Mouse (Mus musculus) gastrocnemius, adult 2 months (tissue): ENCODE measurements at regions not wholly inside any gene's neighbourhood (a gene's known extent, or its start where the extent isn't known, plus 50 kb on each side); places are given as distances from the start of the nearest gene placed in this dataset.
A peak's percentile ranks its signal among the peaks of the same experiment; 100 is the strongest.

Source experiments
- DNase-seq: peaks from one replicate; pipeline ENCODE4 v3.0.0; 2022
- H3K27ac ChIP-seq: fragments of 200-600 bp; 2 replicates; pipeline ENCODE4 v1.8.1; 2022; ENCODE audit warnings: mild to moderate bottlenecking
- H3K4me3 ChIP-seq: fragments of 200-600 bp; 2 replicates; pipeline ENCODE4 v1.8.1; 2022; ENCODE audit warnings: mild to moderate bottlenecking, moderate library complexity
- CTCF ChIP-seq: fragments of 200-600 bp; IDR thresholded peaks from 2 replicates; pipeline ENCODE4 v1.8.1; 2022; ENCODE audit warnings: antibody characterized with exemption, mild to moderate bottlenecking, moderate library complexity
- intact Hi-C: fragments of 180-260 bp; cut with DNase I; formaldehyde crosslinking; loops from one replicate; pipeline ENCODE4 v1.15.1; 2025

GRCm38 (mm10) chr10:21764090-21764489 is 117.9 kb upstream of the Sgk1 start:
- intact Hi-C loops: no loop called here
- no peak for TF ChIP-seq CTCF
- no peak for DNase-seq
- Histone ChIP-seq H3K27ac (no peak overlapping the region), H3K4me3 (no peak overlapping the region)

DNA sequence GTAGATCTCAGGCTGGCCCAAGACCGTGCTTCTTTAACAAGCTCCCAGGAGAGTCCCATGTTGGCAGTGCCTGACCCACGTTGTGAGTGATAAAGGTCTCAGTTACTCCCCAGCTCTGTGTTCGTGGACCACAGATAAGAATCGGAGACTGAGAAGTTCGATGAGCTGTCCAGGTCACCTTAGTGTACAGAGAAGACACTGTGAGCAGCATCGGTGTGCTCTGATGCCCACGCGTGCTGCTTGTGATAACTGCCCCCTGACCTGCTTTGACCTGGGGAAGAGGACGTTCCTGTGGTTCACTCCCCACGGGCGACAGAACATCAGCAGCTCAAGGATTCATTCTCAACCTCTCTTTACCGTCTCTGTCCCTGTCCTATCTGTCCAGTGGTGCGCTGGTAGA is 117.1 kb upstream of the Sgk1 start:
- no peak for DNase-seq
- H3K27ac ChIP-seq: no peak overlapping the region
- no peak overlapping the region for H3K4me3 ChIP-seq
- no peak for TF ChIP-seq CTCF
- intact Hi-C loops: no loop called here

- DNase-seq: no peak
- intact Hi-C loops: no loop called here
- Histone ChIP-seq H3K4me3 (no peak overlapping the region), H3K27ac (no peak overlapping the region)
- TF ChIP-seq CTCF: no peak
Observed at GRCm38 (mm10) chr10:21773548-21773947, 108.4 kb upstream of the Sgk1 start.

GRCm38 (mm10) chr10:21775441-21775840 is 106.5 kb upstream of the Sgk1 start:
- Histone ChIP-seq H3K27ac (no peak overlapping the region), H3K4me3 (no peak overlapping the region)
- intact Hi-C loops: no loop called here
- TF ChIP-seq CTCF: no peak
- DNase-seq: no peak

DNA sequence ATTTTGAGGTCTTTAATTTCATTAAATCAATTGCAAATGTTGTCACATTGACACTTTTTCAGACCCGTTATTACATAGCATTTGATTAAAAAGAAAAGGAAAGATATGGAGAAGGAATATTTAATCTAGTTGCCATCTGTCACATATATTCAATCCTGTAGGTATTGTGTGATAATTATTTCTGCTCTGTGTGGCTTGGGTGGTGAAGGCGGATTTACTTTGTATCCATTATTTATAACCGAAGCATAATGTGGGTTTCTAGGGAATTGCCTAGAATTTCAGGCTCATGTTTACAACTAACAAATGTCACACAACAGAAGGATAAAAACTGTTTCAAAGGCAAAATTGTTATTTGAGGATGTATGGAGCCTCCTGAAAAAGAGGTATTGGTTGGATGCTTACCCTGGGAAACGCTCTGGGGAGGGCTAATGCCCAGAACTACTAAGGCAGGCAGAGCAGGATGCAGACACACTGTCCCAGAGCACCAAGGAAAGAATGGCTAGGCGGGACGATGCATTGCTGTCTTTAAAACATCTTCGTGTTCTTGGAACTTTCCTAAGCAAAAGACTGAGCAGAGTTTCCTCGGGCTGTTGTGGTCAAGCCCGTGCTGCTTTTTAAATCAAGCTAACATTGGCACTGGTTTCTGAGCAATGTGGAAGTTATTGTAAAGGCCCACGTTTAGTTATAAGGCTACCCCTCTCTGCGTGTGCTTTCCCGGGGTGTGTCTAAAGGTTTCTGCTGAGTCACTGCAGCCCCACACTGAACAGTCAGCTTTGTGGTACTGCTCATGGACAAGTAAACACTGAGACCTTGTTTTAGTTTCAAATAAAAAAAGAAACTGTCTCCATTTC is 105.8 kb upstream of the Sgk1 start:
- DNase-seq: no peak
- H3K4me3 ChIP-seq: no peak overlapping the region
- intact Hi-C loops: no loop called here
- H3K27ac ChIP-seq: peak overlapping the region; percentile 56
- no peak for TF ChIP-seq CTCF

GRCm38 (mm10) chr10:21776762-21777080 is 105.3 kb upstream of the Sgk1 start:
- TF ChIP-seq CTCF: no peak
- intact Hi-C loops: no loop called here
- peak overlapping the region; percentile 56 for H3K27ac ChIP-seq
- DNase-seq: no peak
- H3K4me3 ChIP-seq: no peak overlapping the region

DNA sequence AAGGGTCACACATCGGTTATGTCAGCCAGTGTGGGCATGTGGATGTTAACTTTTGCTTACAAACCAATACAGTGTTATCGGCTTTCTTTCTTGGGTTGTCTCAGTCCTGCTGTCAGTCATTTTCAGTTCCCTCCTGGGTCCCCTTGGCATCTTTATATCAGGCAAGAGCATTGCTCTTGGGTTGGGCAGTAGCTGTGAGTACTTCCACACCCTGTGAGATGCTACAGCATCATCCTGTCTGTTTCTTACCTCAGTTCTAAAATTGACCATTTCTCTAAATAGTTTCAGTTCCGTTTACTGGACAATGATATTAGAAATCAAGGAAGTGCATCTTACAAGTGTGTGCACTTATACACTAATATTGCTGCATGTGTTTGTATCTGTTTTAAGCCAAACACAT is 104.9 kb upstream of the Sgk1 start:
- peak overlapping the region; percentile 56; the same call in 1 of the 2 replicates for H3K27ac ChIP-seq
- TF ChIP-seq CTCF: no peak
- DNase-seq: no peak
- no peak overlapping the region for H3K4me3 ChIP-seq
- intact Hi-C loops: no loop called here

DNA sequence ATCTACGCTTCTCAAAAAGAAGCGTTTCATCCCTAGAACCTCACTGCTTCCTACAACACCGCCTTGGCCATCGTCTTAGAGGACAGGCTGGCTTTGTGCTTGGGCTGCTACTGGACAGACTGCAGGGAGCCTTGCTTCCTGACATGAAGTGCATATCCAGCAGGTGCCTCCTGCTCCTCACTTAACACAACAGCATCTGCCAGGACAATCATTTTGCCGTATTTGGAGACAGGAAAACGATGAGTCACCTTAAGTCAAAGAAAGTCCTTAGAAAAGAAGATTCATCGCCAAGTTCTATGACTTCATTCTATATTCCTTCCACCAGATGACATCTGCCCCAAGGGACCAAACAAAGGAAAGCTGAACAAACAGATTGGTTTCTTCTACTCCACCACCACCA is 98.5 kb upstream of the Sgk1 start:
- intact Hi-C loops: no loop called here
- no peak overlapping the region for H3K4me3 ChIP-seq
- peak; percentile 37 for DNase-seq
- H3K27ac ChIP-seq: peak overlapping the region; percentile 59; the same call in 1 of the 2 replicates
- TF ChIP-seq CTCF: no peak

DNA sequence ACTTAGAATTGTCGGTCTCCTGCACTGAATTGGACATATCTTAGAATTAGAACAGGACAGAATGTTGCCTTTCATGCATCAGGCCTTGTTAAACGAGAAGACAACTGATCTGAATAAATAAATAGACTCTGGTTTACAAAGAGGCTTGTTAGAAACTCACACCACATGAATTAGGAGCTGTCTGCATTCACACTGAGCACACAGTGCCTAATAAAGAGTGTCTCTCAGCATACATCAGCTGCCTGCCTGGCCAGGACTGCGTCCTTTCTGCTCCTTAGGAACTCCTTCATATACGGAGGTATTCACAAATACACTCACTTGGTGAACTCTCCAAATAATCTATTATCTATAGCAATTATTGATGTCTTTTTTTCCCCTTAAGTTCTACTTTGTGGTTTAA is 96.9 kb upstream of the Sgk1 start:
- Histone ChIP-seq H3K27ac (no peak overlapping the region), H3K4me3 (no peak overlapping the region)
- TF ChIP-seq CTCF: no peak
- intact Hi-C loops: no loop called here
- DNase-seq: no peak

GRCm38 (mm10) chr10:21785785-21786184 is 96.2 kb upstream of the Sgk1 start:
- Histone ChIP-seq H3K4me3 (no peak overlapping the region), H3K27ac (no peak overlapping the region)
- TF ChIP-seq CTCF: no peak
- intact Hi-C loops: no loop called here
- no peak for DNase-seq

DNA sequence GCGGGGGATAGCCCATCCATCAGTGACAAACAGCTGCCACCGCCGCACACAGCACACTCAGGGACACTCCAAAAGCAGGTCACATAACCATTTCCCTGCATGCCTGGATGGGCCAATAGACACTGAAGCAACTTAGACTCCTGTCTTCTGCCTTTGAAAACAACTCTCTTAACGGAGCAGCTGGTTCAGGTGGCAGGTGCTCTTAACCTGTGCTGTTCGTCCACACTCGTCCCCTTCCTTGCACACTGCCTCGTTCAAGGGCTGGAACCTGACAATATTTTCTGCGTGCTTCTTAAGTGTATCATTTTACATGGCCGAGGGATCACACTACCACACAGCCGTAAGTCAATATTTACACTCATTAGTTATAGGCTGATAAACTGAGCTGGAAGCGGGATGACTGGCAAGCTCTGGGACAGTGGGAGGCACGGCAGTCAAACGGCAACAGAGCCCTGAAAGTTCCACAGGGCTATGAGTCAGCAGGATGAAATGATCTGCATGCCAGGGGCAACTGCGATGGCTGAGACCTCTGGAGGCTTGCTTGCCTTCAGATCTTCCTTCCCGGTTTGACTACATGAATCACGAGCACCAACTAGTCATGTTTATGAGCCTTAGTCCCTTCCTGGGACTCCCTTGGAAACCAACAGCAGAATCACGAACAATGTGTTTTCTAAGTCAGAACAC is 92.0 kb upstream of the Sgk1 start:
- intact Hi-C loops: loop anchor here (5.0 kb wide), 1 partner anchor 67 kb away; no protein-coding TSS in a partner anchor
- Histone ChIP-seq H3K27ac (peak overlapping the region; percentile 80), H3K4me3 (peak overlapping the region; percentile 45)
- DNase-seq: peak; percentile 57
- TF ChIP-seq CTCF: no peak

- Histone ChIP-seq H3K4me3 (no peak overlapping the region), H3K27ac (0 out of 2 replicates have a peak overlapping the region, but pooled peaks have one; percentile 80)
- intact Hi-C loops: loop anchor here (5.0 kb wide), 1 partner anchor 66 kb away; no protein-coding TSS in a partner anchor
- no peak for TF ChIP-seq CTCF
- DNase-seq: no peak
Observed at GRCm38 (mm10) chr10:21790991-21791390, 91.0 kb upstream of the Sgk1 start.

- intact Hi-C loops: loop anchor here (5.0 kb wide), 1 partner anchor 65 kb away; no protein-coding TSS in a partner anchor
- DNase-seq: no peak
- TF ChIP-seq CTCF: no peak
- Histone ChIP-seq H3K4me3 (no peak overlapping the region), H3K27ac (no peak overlapping the region)
Observed at GRCm38 (mm10) chr10:21792431-21792830, 89.6 kb upstream of the Sgk1 start.
